ENCODE assay signal across 9 mouse cellular contexts in the genomic region with DNA sequence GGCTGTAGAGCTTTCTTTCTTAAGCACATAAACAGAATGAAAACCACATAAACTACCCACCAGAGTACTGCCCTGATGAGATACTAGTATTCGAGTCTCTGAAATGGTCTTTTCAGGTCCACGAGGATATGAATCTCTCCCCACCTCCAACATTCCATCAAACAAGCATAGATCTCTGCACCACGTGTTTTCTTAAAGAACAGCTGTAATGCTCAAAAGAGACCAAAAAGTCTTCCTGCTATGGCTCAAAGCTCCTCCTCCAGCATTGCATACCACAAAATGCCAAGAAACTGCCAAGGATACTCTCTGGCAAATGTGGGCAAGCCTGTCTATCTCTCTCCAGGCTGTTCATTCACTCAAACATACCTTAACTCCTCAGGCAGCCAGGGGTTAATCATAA. TPM values are rescaled to one million over a fixed set of nuclear protein-coding genes. Genes with fewer than 3 reads are reported as not detected.
DNase-seq lines count a peak whose midpoint lies in the region; ATAC-seq and TF ChIP-seq lines count a peak whose summit lies in the region.
"Had no signal": no experiment of that assay in that cellular context is flagged by ENCODE, and none has a peak within 500 bp of the region (broad histone marks: within the 10 kb centered on the region; RNA-seq: fewer than 3 reads in every experiment).

No protein-coding gene starts in this region.

- TF ChIP-seq POLR2A in liver, adult 2 months (IDR thresholded peaks at IDR 0.05; ENCODE audit: extremely low read depth, insufficient read depth, low read length), result no peak

- no peak for DNase-seq in liver, adult 2 months (ENCODE audit: extremely low read depth, low read depth, low spot score)
- DNase-seq in liver, result no peak
- peak; percentile 31 for DNase-seq in embryonic facial prominence, embryonic 11.5 days (ENCODE audit: low spot score)
- no peak for DNase-seq in cerebellum, postnatal 36 days
- no peak for DNase-seq in urinary bladder, postnatal 25 days (ENCODE audit: low spot score)
- no peak for DNase-seq in frontal cortex, postnatal 10 days (ENCODE audit: low spot score in 2 of 2)

- no peaks in the 10 kb centered on the region for H3K27me3 ChIP-seq in liver, adult 2 months (ENCODE audit: control insufficient read depth, insufficient read depth, low read length)
- no peaks in the 10 kb centered on the region for H3K27me3 ChIP-seq in embryonic facial prominence, embryonic 11.5 days (ENCODE audit: control insufficient read depth, insufficient read depth, low read length)
- H3K27me3 ChIP-seq in intestine, postnatal 0 days (replicated peaks; ENCODE audit: control insufficient read depth, insufficient read depth, low read length), result no peaks in the 10 kb centered on the region
- H3K27me3 ChIP-seq in neural tube, embryonic 14.5 days (ENCODE audit: control insufficient read depth, insufficient read depth, low read length), result no peaks in the 10 kb centered on the region

- peak overlapping the region; percentile 70; the same call in 1 of the 2 replicates for H3K9ac ChIP-seq in liver, adult 2 months (ENCODE audit: low read depth, low read length)
- H3K9ac ChIP-seq in embryonic facial prominence, embryonic 11.5 days (replicated peaks; ENCODE audit: low read length), result peak overlapping the region; percentile 54
- H3K9ac ChIP-seq in intestine, postnatal 0 days (ENCODE audit: low read depth, low read length), result 0 out of 2 replicates have a peak overlapping the region, but pooled peaks have one; percentile 41
- H3K9ac ChIP-seq in neural tube, embryonic 14.5 days (replicated peaks; ENCODE audit: low read depth, low read length), result no peak overlapping the region

- peaks cover 6% of the 10 kb centered on the region for H3K4me1 ChIP-seq in liver, adult 2 months (ENCODE audit: control insufficient read depth, insufficient read depth, low read length)
- peaks cover 3% of the 10 kb centered on the region; the same call in 1 of the 2 replicates for H3K4me1 ChIP-seq in embryonic facial prominence, embryonic 11.5 days (ENCODE audit: control insufficient read depth, insufficient read depth, low read length)
- H3K4me1 ChIP-seq in intestine, postnatal 0 days (replicated peaks; ENCODE audit: control insufficient read depth, insufficient read depth, low read length), result peaks cover 4% of the 10 kb centered on the region; the same call in 1 of the 2 replicates
- H3K4me1 ChIP-seq in neural tube, embryonic 14.5 days (ENCODE audit: control insufficient read depth, insufficient read depth, low read length), result peaks cover 7% of the 10 kb centered on the region; the same call in 1 of the 2 replicates

- no peaks in the 10 kb centered on the region for H3K9me3 ChIP-seq in embryonic facial prominence, embryonic 11.5 days (replicated peaks; ENCODE audit: control insufficient read depth, low read length)
- H3K9me3 ChIP-seq in intestine, postnatal 0 days (ENCODE audit: control insufficient read depth), result no peaks in the 10 kb centered on the region
- no peaks in the 10 kb centered on the region for H3K9me3 ChIP-seq in neural tube, embryonic 14.5 days (ENCODE audit: control insufficient read depth, low read length)

- peaks cover 14% of the 10 kb centered on the region; the same call in 1 of the 2 replicates for H3K79me2 ChIP-seq in liver, adult 2 months (ENCODE audit: control insufficient read depth, insufficient read depth, low read length)

- no peak overlapping the region for H3K27ac ChIP-seq in liver, adult 2 months (replicated peaks; ENCODE audit: insufficient read depth, low read depth, low read length)
- no peak overlapping the region for H3K27ac ChIP-seq in embryonic facial prominence, embryonic 11.5 days (replicated peaks; ENCODE audit: low read depth, low read length)
- H3K27ac ChIP-seq in intestine, postnatal 0 days (ENCODE audit: low read depth, low read length), result no peak overlapping the region
- H3K27ac ChIP-seq in neural tube, embryonic 14.5 days (ENCODE audit: low read depth, low read length), result no peak overlapping the region

- no peaks in the 10 kb centered on the region for H3K36me3 ChIP-seq in liver, adult 2 months (ENCODE audit: control insufficient read depth, insufficient read depth, low read length)
- no peaks in the 10 kb centered on the region for H3K36me3 ChIP-seq in embryonic facial prominence, embryonic 11.5 days (replicated peaks; ENCODE audit: control insufficient read depth, insufficient read depth, low read depth, low read length)
- no peaks in the 10 kb centered on the region for H3K36me3 ChIP-seq in intestine, postnatal 0 days (ENCODE audit: control insufficient read depth, insufficient read depth)
- no peaks in the 10 kb centered on the region for H3K36me3 ChIP-seq in neural tube, embryonic 14.5 days (ENCODE audit: control insufficient read depth, insufficient read depth, low read length)

- H3K4me2 ChIP-seq in embryonic facial prominence, embryonic 11.5 days (ENCODE audit: low read depth, low read length), result peak overlapping the region; percentile 54
- H3K4me2 ChIP-seq in intestine, postnatal 0 days (replicated peaks; ENCODE audit: low read depth), result peak overlapping the region; percentile 61
- H3K4me2 ChIP-seq in neural tube, embryonic 14.5 days (ENCODE audit: low read depth, low read length), result peak overlapping the region; percentile 67

- 42% methylated on average over 3 of the region's 3 CpGs for WGBS in liver, adult 2 months
- 20% methylated on average over 3 of the region's 3 CpGs for WGBS in embryonic facial prominence, embryonic 11.5 days
- WGBS in intestine, postnatal 0 days, result 11% methylated on average over 3 of the region's 3 CpGs
- WGBS in neural tube, embryonic 14.5 days, result 23% methylated on average over 3 of the region's 3 CpGs

- no peak for TF ChIP-seq CTCF in liver, adult 2 months (IDR thresholded peaks at IDR 0.05; ENCODE audit: low read depth, low read length)
- TF ChIP-seq CTCF in intestine, postnatal 0 days (IDR thresholded peaks at IDR 0.05; ENCODE audit: low read depth), result no peak

- H3K4me3 ChIP-seq in liver, adult 2 months (ENCODE audit: insufficient read depth, low read depth, low read length), result peak overlapping the region; percentile 83
- peak overlapping the region; percentile 47 for H3K4me3 ChIP-seq in embryonic facial prominence, embryonic 11.5 days (ENCODE audit: low read depth, low read length)
- H3K4me3 ChIP-seq in intestine, postnatal 0 days (ENCODE audit: low read depth, low read length), result peak overlapping the region; percentile 50
- peak overlapping the region; percentile 41 for H3K4me3 ChIP-seq in neural tube, embryonic 14.5 days (ENCODE audit: low read depth, low read length)

- ATAC-seq in embryonic facial prominence, embryonic 11.5 days (replicated peaks; ENCODE audit: insufficient number of reproducible peaks, low FRiP score, low TSS enrichment, low read depth), result no peak
- ATAC-seq in intestine, postnatal 0 days, result no peak
- ATAC-seq in neural tube, embryonic 14.5 days (ENCODE audit: low read depth), result no peak

RNA-seq across cellular contexts. Expression of a gene that starts 4.8 kb away (rescaled TPM):
- total RNA-seq in liver, adult 2 months (2014; rRNA removed), result 8.0 and 9.6 TPM in 2 replicates
- polyA plus RNA-seq in liver, adult 2 months (2012; rRNA removed), result 21.2 and 23.2 TPM in 2 replicates
- polyA plus RNA-seq in embryonic facial prominence, embryonic 11.5 days (2014; fragmentation: Nextera tagmentation; extraction: Ambion mirVana), result 24.5 and 24.6 TPM in 2 replicates
- 11.2 and 11.7 TPM in 2 replicates for polyA plus RNA-seq in intestine, postnatal 0 days (2015; fragmentation: Nextera tagmentation; extraction: Ambion mirVana)
- 4.7 and 7.6 TPM in 2 replicates for polyA plus RNA-seq in neural tube, embryonic 14.5 days (2014; fragmentation: Nextera tagmentation; extraction: Ambion mirVana)

RNA-seq across cellular contexts. Expression of a gene that starts 19.0 kb away (rescaled TPM):
- total RNA-seq in liver, adult 2 months (2014; rRNA removed), result 485 and 986 TPM in 2 replicates
- polyA plus RNA-seq in liver, adult 2 months (2012; rRNA removed), result 1,667 and 2,920 TPM in 2 replicates
- polyA plus RNA-seq in embryonic facial prominence, embryonic 11.5 days (2014; fragmentation: Nextera tagmentation; extraction: Ambion mirVana), result 0.76 and 1.2 TPM in 2 replicates
- polyA plus RNA-seq in intestine, postnatal 0 days (2015; fragmentation: Nextera tagmentation; extraction: Ambion mirVana), result 0.37 and 0.42 TPM in 2 replicates
- polyA plus RNA-seq in neural tube, embryonic 14.5 days (2014; fragmentation: Nextera tagmentation; extraction: Ambion mirVana), result 2.0 and 2.8 TPM in 2 replicates

RNA-seq across cellular contexts. Expression of a gene that starts 36.3 kb away (rescaled TPM):
- total RNA-seq in liver, adult 2 months (2014; rRNA removed), result 20.8 and 21.1 TPM in 2 replicates
- polyA plus RNA-seq in liver, adult 2 months (2012; rRNA removed), result 30.2 and 33.1 TPM in 2 replicates
- 30.7 and 33.7 TPM in 2 replicates for polyA plus RNA-seq in embryonic facial prominence, embryonic 11.5 days (2014; fragmentation: Nextera tagmentation; extraction: Ambion mirVana)
- polyA plus RNA-seq in intestine, postnatal 0 days (2015; fragmentation: Nextera tagmentation; extraction: Ambion mirVana), result 22.9 and 23.2 TPM in 2 replicates
- 20.9 and 22.3 TPM in 2 replicates for polyA plus RNA-seq in neural tube, embryonic 14.5 days (2014; fragmentation: Nextera tagmentation; extraction: Ambion mirVana)

RNA-seq across cellular contexts. Expression of a gene that starts 50.3 kb away (rescaled TPM):
- total RNA-seq in liver, adult 2 months (2014; rRNA removed), result not detected in 2 replicates
- not detected in 2 replicates for polyA plus RNA-seq in liver, adult 2 months (2012; rRNA removed)
- 0.45 TPM in 1 of 2 replicates, not detected in the other for polyA plus RNA-seq in embryonic facial prominence, embryonic 11.5 days (2014; fragmentation: Nextera tagmentation; extraction: Ambion mirVana)
- not detected in 2 replicates for polyA plus RNA-seq in intestine, postnatal 0 days (2015; fragmentation: Nextera tagmentation; extraction: Ambion mirVana)
- polyA plus RNA-seq in neural tube, embryonic 14.5 days (2014; fragmentation: Nextera tagmentation; extraction: Ambion mirVana), result not detected in 2 replicates
- total RNA-seq: layer of hippocampus, adult 18-20 months had no signal

RNA-seq across cellular contexts. Expression of a gene that starts 56.6 kb away (rescaled TPM):
- total RNA-seq in liver, adult 2 months (2014; rRNA removed), result 1.6 and 1.7 TPM in 2 replicates
- polyA plus RNA-seq in liver, adult 2 months (2012; rRNA removed), result 0.75 and 1.1 TPM in 2 replicates
- polyA plus RNA-seq in embryonic facial prominence, embryonic 11.5 days (2014; fragmentation: Nextera tagmentation; extraction: Ambion mirVana), result 64.2 and 66.6 TPM in 2 replicates
- polyA plus RNA-seq in intestine, postnatal 0 days (2015; fragmentation: Nextera tagmentation; extraction: Ambion mirVana), result 8.6 and 10.6 TPM in 2 replicates
- 14.6 and 19.1 TPM in 2 replicates for polyA plus RNA-seq in neural tube, embryonic 14.5 days (2014; fragmentation: Nextera tagmentation; extraction: Ambion mirVana)

Comparison
In these comparisons a context has a peak if more than half of its experiments do, and no peak if none do; other contexts are left out.
1. RNA of a gene that starts 19.0 kb away (polyA plus RNA-seq): 1,667 to 2,920 TPM in liver, adult 2 months; 2.0 to 2.8 TPM in neural tube, embryonic 14.5 days, 0.76 to 1.2 TPM in embryonic facial prominence, embryonic 11.5 days and 0.37 to 0.42 TPM in intestine, postnatal 0 days; every median in the first group is over 100 times any median in the second.
2. Peak in every context shown above with its lines, with median percentiles within 50 percentile points of each other: H3K4me3 ChIP-seq and H3K4me2 ChIP-seq.